Mouse (Mus musculus): ENCODE measurements around the gene Shq1. TPM values are rescaled to one million over a fixed set of nuclear protein-coding genes. Genes with fewer than 3 reads are reported as not detected.

Shq1 gene
- polyA plus RNA-seq, 1 experiment from 2014 or later: 9.6 TPM

- Histone ChIP-seq H3K9me3 (replicated peaks) (no peaks in the 10 kb centered on the region), H3K4me3 (no peak overlapping the region), H3K4me1 (replicated peaks) (peaks cover 17% of the 10 kb centered on the region; the same call in 1 of the 2 replicates), H3K27ac (no peak overlapping the region), H3K4me2 (no peak overlapping the region), H3K9ac (no peak overlapping the region), H3K27me3 (no peaks in the 10 kb centered on the region), H3K36me3 (no peaks in the 10 kb centered on the region)
- 33% methylated on average over 7 of the region's 7 CpGs for WGBS
- no peak for ATAC-seq (replicated peaks; ENCODE audit: insufficient number of reproducible peaks, insufficient read depth, low FRiP score, low read depth)
Measured at GRCm38 (mm10) chr6:100528556-100528955, 142.4 kb downstream of the Shq1 start.

GRCm38 (mm10) chr6:100527972-100528371 lies 143.0 kb downstream of the Shq1 start:
- WGBS: 87% methylated on average over 5 of the region's 5 CpGs
- H3K36me3 ChIP-seq: no peaks in the 10 kb centered on the region
- H3K4me3 ChIP-seq: no peak overlapping the region
- ATAC-seq (replicated peaks; ENCODE audit: insufficient number of reproducible peaks, insufficient read depth, low FRiP score, low read depth): no peak
- no peak overlapping the region for H3K4me2 ChIP-seq
- H3K27ac ChIP-seq: no peak overlapping the region
- peaks cover 17% of the 10 kb centered on the region; the same call in 1 of the 2 replicates for H3K4me1 ChIP-seq (replicated peaks)
- no peak overlapping the region for H3K9ac ChIP-seq
- H3K27me3 ChIP-seq: no peaks in the 10 kb centered on the region
- H3K9me3 ChIP-seq (replicated peaks): no peaks in the 10 kb centered on the region

GRCm38 (mm10) chr6:100527161-100527560 lies 143.8 kb downstream of the Shq1 start:
- Histone ChIP-seq H3K9ac (no peak overlapping the region), H3K9me3 (replicated peaks) (no peaks in the 10 kb centered on the region), H3K4me2 (no peak overlapping the region), H3K4me3 (no peak overlapping the region), H3K27ac (no peak overlapping the region), H3K27me3 (no peaks in the 10 kb centered on the region), H3K4me1 (replicated peaks) (peaks cover 17% of the 10 kb centered on the region; the same call in 1 of the 2 replicates), H3K36me3 (no peaks in the 10 kb centered on the region)
- WGBS: 73% methylated on average over 6 of the region's 6 CpGs
- ATAC-seq (replicated peaks; ENCODE audit: insufficient number of reproducible peaks, insufficient read depth, low FRiP score, low read depth): no peak

- Histone ChIP-seq H3K4me3 (no peak overlapping the region), H3K27me3 (no peaks in the 10 kb centered on the region), H3K4me1 (replicated peaks) (peaks cover 17% of the 10 kb centered on the region; the same call in 1 of the 2 replicates), H3K4me2 (no peak overlapping the region), H3K9ac (no peak overlapping the region), H3K36me3 (no peaks in the 10 kb centered on the region), H3K9me3 (replicated peaks) (no peaks in the 10 kb centered on the region), H3K27ac (no peak overlapping the region)
- WGBS: 13% methylated on average over 9 of the region's 9 CpGs
- 0 out of 2 replicates have a peak, but pooled peaks have one; percentile 24 for ATAC-seq (replicated peaks; ENCODE audit: insufficient number of reproducible peaks, insufficient read depth, low FRiP score, low read depth)
Measured at GRCm38 (mm10) chr6:100526066-100526465, 144.9 kb downstream of the Shq1 start.

GRCm38 (mm10) chr6:100525496-100525895 lies 145.5 kb downstream of the Shq1 start:
- Histone ChIP-seq H3K4me1 (replicated peaks) (peaks cover 17% of the 10 kb centered on the region; the same call in 1 of the 2 replicates), H3K27me3 (peaks cover 1% of the 10 kb centered on the region), H3K9me3 (replicated peaks) (no peaks in the 10 kb centered on the region), H3K4me3 (no peak overlapping the region), H3K27ac (no peak overlapping the region), H3K9ac (no peak overlapping the region), H3K4me2 (no peak overlapping the region), H3K36me3 (no peaks in the 10 kb centered on the region)
- no peak for ATAC-seq (replicated peaks; ENCODE audit: insufficient number of reproducible peaks, insufficient read depth, low FRiP score, low read depth)
- WGBS: 41% methylated on average over 3 of the region's 3 CpGs

GRCm38 (mm10) chr6:100522495-100522894 lies 148.5 kb downstream of the Shq1 start:
- Histone ChIP-seq H3K4me2 (no peak overlapping the region), H3K4me1 (replicated peaks) (peaks cover 9% of the 10 kb centered on the region; the same call in 1 of the 2 replicates), H3K27me3 (peaks cover 20% of the 10 kb centered on the region), H3K4me3 (no peak overlapping the region), H3K9me3 (replicated peaks) (no peaks in the 10 kb centered on the region), H3K27ac (no peak overlapping the region), H3K9ac (no peak overlapping the region), H3K36me3 (no peaks in the 10 kb centered on the region)
- WGBS: 55% methylated on average over 3 of the region's 3 CpGs
- no peak for ATAC-seq (replicated peaks; ENCODE audit: insufficient number of reproducible peaks, insufficient read depth, low FRiP score, low read depth)

- no peak for ATAC-seq (replicated peaks; ENCODE audit: insufficient number of reproducible peaks, insufficient read depth, low FRiP score, low read depth)
- Histone ChIP-seq H3K27ac (no peak overlapping the region), H3K9me3 (replicated peaks) (no peaks in the 10 kb centered on the region), H3K36me3 (no peaks in the 10 kb centered on the region), H3K4me3 (no peak overlapping the region), H3K9ac (no peak overlapping the region), H3K4me2 (no peak overlapping the region), H3K27me3 (peaks cover 23% of the 10 kb centered on the region), H3K4me1 (replicated peaks) (peaks cover 10% of the 10 kb centered on the region)
- 73% methylated on average over 2 of the region's 2 CpGs for WGBS
Measured at GRCm38 (mm10) chr6:100521615-100522398, 149.2 kb downstream of the Shq1 start.

- H3K4me3 ChIP-seq: no peak overlapping the region
- H3K36me3 ChIP-seq: no peaks in the 10 kb centered on the region
- H3K9me3 ChIP-seq (replicated peaks): no peaks in the 10 kb centered on the region
- peaks cover 8% of the 10 kb centered on the region for H3K4me1 ChIP-seq (replicated peaks)
- no peak overlapping the region for H3K4me2 ChIP-seq
- H3K9ac ChIP-seq: no peak overlapping the region
- H3K27ac ChIP-seq: no peak overlapping the region
- ATAC-seq (replicated peaks; ENCODE audit: insufficient number of reproducible peaks, insufficient read depth, low FRiP score, low read depth): no peak
- WGBS: 68% methylated on average over 5 of the region's 5 CpGs
- H3K27me3 ChIP-seq: peaks cover 25% of the 10 kb centered on the region
Measured at GRCm38 (mm10) chr6:100520558-100521099, 150.3 kb downstream of the Shq1 start.

GRCm38 (mm10) chr6:100519837-100520236 lies 151.1 kb downstream of the Shq1 start:
- 60% methylated on average over 12 of the region's 12 CpGs for WGBS
- no peak overlapping the region for H3K4me2 ChIP-seq
- no peaks in the 10 kb centered on the region for H3K9me3 ChIP-seq (replicated peaks)
- no peak overlapping the region for H3K4me3 ChIP-seq
- H3K27ac ChIP-seq: no peak overlapping the region
- peaks cover 7% of the 10 kb centered on the region for H3K4me1 ChIP-seq (replicated peaks)
- no peak overlapping the region for H3K9ac ChIP-seq
- no peaks in the 10 kb centered on the region for H3K36me3 ChIP-seq
- no peak for ATAC-seq (replicated peaks; ENCODE audit: insufficient number of reproducible peaks, insufficient read depth, low FRiP score, low read depth)
- peaks cover 25% of the 10 kb centered on the region for H3K27me3 ChIP-seq

Other genes starting within 250 kb of the Shq1 start
- 5.0 and 6.3 TPM in 2 replicates for gene Gxylt2, start 33.6 kb upstream of the Shq1 start, polyA plus RNA-seq (2015; fragmentation: Nextera tagmentation; extraction: Ambion mirVana)
- gene Ppp4r2, start 162.5 kb upstream of the Shq1 start, polyA plus RNA-seq (2015; fragmentation: Nextera tagmentation; extraction: Ambion mirVana): 12.0 and 13.5 TPM in 2 replicates

Data from heart, embryonic 15.5 days (tissue).